In genomic region chr17:46426496-46426895, GRCm38 (mm10) we compare ENCODE assay signal across 19 mouse cellular contexts. TPM values are rescaled to one million over a fixed set of nuclear protein-coding genes. Genes with fewer than 3 reads are reported as not detected.
"Had no signal": no experiment of that assay in that cellular context is flagged by ENCODE, and none has a peak within 500 bp of the region (broad histone marks: within the 10 kb centered on the region; RNA-seq: fewer than 3 reads in every experiment).

No protein-coding gene starts in this region.

- H3K27ac ChIP-seq: kidney, postnatal 0 days; limb, embryonic 15.5 days; liver, embryonic 14.5 days; midbrain, embryonic 10.5 days; neural tube, embryonic 15.5 days had no signal

- H3K4me3 ChIP-seq: limb, embryonic 15.5 days; midbrain, embryonic 10.5 days; myocyte; neural tube, embryonic 15.5 days had no signal

- DNase-seq: kidney, postnatal 36 days; layer of hippocampus, adult 9-11 months; lung, postnatal 4 days; midbrain, embryonic 14.5 days; right cerebral cortex, adult 18-20 months; right cerebral cortex, postnatal 25 days; thymus, postnatal 36 days had no signal

RNA-seq across cellular contexts. Expression of gene Crip3, which starts 2.2 kb away (rescaled TPM):
- total RNA-seq: megakaryocyte, adult 5-6 weeks had no signal
- polyA plus RNA-seq: limb, embryonic 11.5 days; liver, embryonic 14.5 days; myocyte; small intestine, adult 2 months had no signal

RNA-seq across cellular contexts. Expression of gene Slc22a7, which starts 11.8 kb away (rescaled TPM):
- total RNA-seq: megakaryocyte, adult 5-6 weeks had no signal
- polyA plus RNA-seq: limb, embryonic 11.5 days; limb, embryonic 15.5 days; lung, embryonic 16.5 days; midbrain, embryonic 10.5 days; midbrain, embryonic 14.5 days; myocyte; neural tube, embryonic 11.5 days; neural tube, embryonic 15.5 days; small intestine, adult 2 months; stomach, embryonic 16.5 days had no signal
